Mouse (Mus musculus) midbrain, embryonic 15.5 days (tissue): ENCODE measurements around the gene Cited2. TPM values are rescaled to one million over a fixed set of nuclear protein-coding genes. Genes with fewer than 3 reads are reported as not detected.

Source experiments
- ATAC-seq: fragments of 200-750 bp; cut with Nextera tagmentation; replicated peaks from 2 replicates; pipeline ENCODE4 v1.8.0; 2017; ENCODE audit warnings: moderate TSS enrichment
- H3K27ac ChIP-seq: fragments of 300-500 bp; sonication (generic); 2 replicates; pipeline ENCODE4 v1.5.1; 2015; ENCODE audit warnings: mild to moderate bottlenecking, inconsistent platforms
- H3K27me3 ChIP-seq: fragments of 300-500 bp; sonication (generic); replicated peaks from 2 replicates; pipeline ENCODE4 v1.6.1; 2015; ENCODE audit warnings: inconsistent platforms
- H3K36me3 ChIP-seq: fragments of 300-500 bp; sonication (generic); replicated peaks from 2 replicates; pipeline ENCODE4 v1.6.1; 2015; ENCODE audit warnings: inconsistent platforms
- H3K4me1 ChIP-seq: fragments of 300-500 bp; sonication (generic); 2 replicates; pipeline ENCODE4 v1.6.1; 2015; ENCODE audit warnings: inconsistent platforms
- H3K4me2 ChIP-seq: fragments of 300-500 bp; sonication (generic); 2 replicates; pipeline ENCODE4 v1.6.1; 2015; ENCODE audit warnings: inconsistent platforms, mild to moderate bottlenecking, moderate library complexity
- H3K4me3 ChIP-seq: fragments of 300-500 bp; sonication (generic); 2 replicates; pipeline ENCODE4 v1.5.1; 2015; ENCODE audit warnings: mild to moderate bottlenecking, inconsistent platforms
- H3K9ac ChIP-seq: fragments of 300-500 bp; sonication (generic); 2 replicates; pipeline ENCODE4 v1.6.1; 2015; ENCODE audit warnings: mild to moderate bottlenecking, inconsistent platforms
- H3K9me3 ChIP-seq: fragments of 300-500 bp; sonication (generic); 2 replicates; pipeline ENCODE4 v1.6.1; 2016; ENCODE audit warnings: inconsistent platforms
- WGBS: fragments of 180-500 bp; shearing (Covaris S2); methylation state at CpG from one replicate; pipeline ENCODE4 v1.1.7; 2015; ENCODE audit warnings: mixed read lengths; 5-methylcytosine and 5-hydroxymethylcytosine counted together
- polyA plus RNA-seq: library from polyadenylated mRNA; unstranded; fragments of >200 nt; fragmentation: Nextera tagmentation; extraction: Ambion mirVana; gene quantifications from 2 replicates; pipeline ENCODE4 v1.2.1, GENCODE M21; 2015

Cited2 gene
- polyA plus RNA-seq, 1 experiment from 2014 or later: 63.6 TPM

GRCm38 (mm10) chr10:17725644-17726372, 2.8 kb downstream of the Cited2 start:
- H3K27me3 ChIP-seq: no peaks in the 10 kb centered on the region
- peak overlapping the region; percentile 88 for H3K4me3 ChIP-seq
- H3K9me3 ChIP-seq: no peaks in the 10 kb centered on the region
- WGBS: 44% methylated on average over 7 of the region's 7 CpGs
- H3K9ac ChIP-seq: peak overlapping the region; percentile 15; the same call in 1 of the 2 replicates
- peaks cover 37% of the 10 kb centered on the region for H3K4me1 ChIP-seq
- no peaks in the 10 kb centered on the region for H3K36me3 ChIP-seq
- peak overlapping the region; percentile 67 for H3K4me2 ChIP-seq
- ATAC-seq: no peak
- no peak overlapping the region for H3K27ac ChIP-seq

GRCm38 (mm10) chr10:17726373-17726720, 3.3 kb downstream of the Cited2 start:
- Histone ChIP-seq H3K27me3 (no peaks in the 10 kb centered on the region), H3K4me1 (peaks cover 34% of the 10 kb centered on the region), H3K36me3 (no peaks in the 10 kb centered on the region), H3K9me3 (no peaks in the 10 kb centered on the region), H3K4me2 (peak overlapping the region; percentile 67), H3K9ac (peak overlapping the region; percentile 15; the same call in 1 of the 2 replicates), H3K27ac (no peak overlapping the region), H3K4me3 (peak overlapping the region; percentile 88)
- 46% methylated on average over 2 of the region's 2 CpGs for WGBS
- ATAC-seq: no peak

- Histone ChIP-seq H3K4me1 (peaks cover 34% of the 10 kb centered on the region), H3K27me3 (no peaks in the 10 kb centered on the region), H3K4me2 (peak overlapping the region; percentile 67), H3K27ac (peak overlapping the region; percentile 54), H3K9me3 (no peaks in the 10 kb centered on the region), H3K36me3 (no peaks in the 10 kb centered on the region), H3K4me3 (peak overlapping the region; percentile 88), H3K9ac (peak overlapping the region; percentile 19)
- WGBS: 13% methylated on average over 15 of the region's 15 CpGs
- ATAC-seq: no peak
Measured at GRCm38 (mm10) chr10:17727161-17727925, 4.3 kb downstream of the Cited2 start.

GRCm38 (mm10) chr10:17727926-17728279, 4.9 kb downstream of the Cited2 start:
- Histone ChIP-seq H3K27ac (peak overlapping the region; percentile 54), H3K4me1 (peaks cover 34% of the 10 kb centered on the region), H3K4me2 (peak overlapping the region; percentile 67), H3K9me3 (no peaks in the 10 kb centered on the region), H3K9ac (0 out of 2 replicates have a peak overlapping the region, but pooled peaks have one; percentile 19), H3K27me3 (no peaks in the 10 kb centered on the region), H3K4me3 (peak overlapping the region; percentile 88), H3K36me3 (no peaks in the 10 kb centered on the region)
- ATAC-seq: no peak
- WGBS: 8% methylated on average over 5 of the region's 5 CpGs

GRCm38 (mm10) chr10:17728711-17729110, 5.7 kb downstream of the Cited2 start:
- no peak overlapping the region for H3K27ac ChIP-seq
- H3K36me3 ChIP-seq: no peaks in the 10 kb centered on the region
- no peaks in the 10 kb centered on the region for H3K9me3 ChIP-seq
- WGBS: 24% methylated on average over 4 of the region's 4 CpGs
- ATAC-seq: no peak
- H3K4me3 ChIP-seq: no peak overlapping the region
- H3K9ac ChIP-seq: no peak overlapping the region
- peaks cover 34% of the 10 kb centered on the region for H3K4me1 ChIP-seq
- H3K4me2 ChIP-seq: no peak overlapping the region
- no peaks in the 10 kb centered on the region for H3K27me3 ChIP-seq

GRCm38 (mm10) chr10:17729476-17729875, 6.5 kb downstream of the Cited2 start:
- no peaks in the 10 kb centered on the region for H3K36me3 ChIP-seq
- no peaks in the 10 kb centered on the region for H3K9me3 ChIP-seq
- no peak overlapping the region for H3K4me2 ChIP-seq
- H3K4me1 ChIP-seq: peaks cover 34% of the 10 kb centered on the region
- H3K27ac ChIP-seq: no peak overlapping the region
- WGBS: 76% methylated on average over 6 of the region's 6 CpGs
- no peaks in the 10 kb centered on the region for H3K27me3 ChIP-seq
- no peak overlapping the region for H3K9ac ChIP-seq
- H3K4me3 ChIP-seq: no peak overlapping the region
- no peak for ATAC-seq

GRCm38 (mm10) chr10:17733057-17733456, 10.0 kb downstream of the Cited2 start:
- 13% methylated on average over 4 of the region's 4 CpGs for WGBS
- Histone ChIP-seq H3K27me3 (no peaks in the 10 kb centered on the region), H3K9ac (no peak overlapping the region), H3K27ac (no peak overlapping the region), H3K9me3 (no peaks in the 10 kb centered on the region), H3K4me2 (no peak overlapping the region), H3K4me3 (no peak overlapping the region), H3K36me3 (no peaks in the 10 kb centered on the region), H3K4me1 (0 out of 2 replicates have a peak, but pooled peaks cover 6% of the 10 kb centered on the region)
- peak; percentile 81 for ATAC-seq

GRCm38 (mm10) chr10:17742581-17742980, 19.6 kb downstream of the Cited2 start:
- no peak overlapping the region for H3K4me3 ChIP-seq
- H3K9ac ChIP-seq: no peak overlapping the region
- no peaks in the 10 kb centered on the region for H3K36me3 ChIP-seq
- no peaks in the 10 kb centered on the region for H3K27me3 ChIP-seq
- no peak overlapping the region for H3K27ac ChIP-seq
- H3K4me2 ChIP-seq: no peak overlapping the region
- 95% methylated on average over 2 of the region's 2 CpGs for WGBS
- no peak for ATAC-seq
- no peaks in the 10 kb centered on the region for H3K4me1 ChIP-seq
- no peaks in the 10 kb centered on the region for H3K9me3 ChIP-seq

GRCm38 (mm10) chr10:17752478-17752877, 29.5 kb downstream of the Cited2 start:
- Histone ChIP-seq H3K4me1 (no peaks in the 10 kb centered on the region), H3K9ac (no peak overlapping the region), H3K27ac (no peak overlapping the region), H3K9me3 (peaks cover 3% of the 10 kb centered on the region; the same call in 1 of the 2 replicates), H3K36me3 (no peaks in the 10 kb centered on the region), H3K4me2 (no peak overlapping the region), H3K27me3 (no peaks in the 10 kb centered on the region), H3K4me3 (no peak overlapping the region)
- ATAC-seq: no peak
- WGBS: 74% methylated on average over 5 of the region's 5 CpGs

GRCm38 (mm10) chr10:17759772-17760171, 36.8 kb downstream of the Cited2 start:
- ATAC-seq: no peak
- 92% methylated on average over 3 of the region's 3 CpGs for WGBS
- H3K4me3 ChIP-seq: no peak overlapping the region

GRCm38 (mm10) chr10:17760750-17761613, 38.0 kb downstream of the Cited2 start:
- Histone ChIP-seq H3K27me3 (no peaks in the 10 kb centered on the region), H3K9ac (no peak overlapping the region), H3K4me3 (no peak overlapping the region), H3K4me1 (no peaks in the 10 kb centered on the region), H3K27ac (no peak overlapping the region), H3K9me3 (no peaks in the 10 kb centered on the region), H3K4me2 (no peak overlapping the region), H3K36me3 (no peaks in the 10 kb centered on the region)
- no peak for ATAC-seq
- 77% methylated on average over 9 of the region's 9 CpGs for WGBS

More at GRCm38 (mm10) chr10:17759772-17760171, 36.8 kb downstream of the Cited2 start:
- no peaks in the 10 kb centered on the region for H3K4me1 ChIP-seq
- no peaks in the 10 kb centered on the region for H3K27me3 ChIP-seq
- no peak overlapping the region for H3K9ac ChIP-seq
- H3K36me3 ChIP-seq: no peaks in the 10 kb centered on the region
- H3K9me3 ChIP-seq: peaks cover 3% of the 10 kb centered on the region; the same call in 1 of the 2 replicates
- no peak overlapping the region for H3K4me2 ChIP-seq
- H3K27ac ChIP-seq: no peak overlapping the region

- no peak for ATAC-seq
- no peak overlapping the region for H3K4me2 ChIP-seq
- H3K9ac ChIP-seq: no peak overlapping the region
- 92% methylated on average over 1 of the region's 1 CpGs for WGBS
- no peak overlapping the region for H3K4me3 ChIP-seq
- no peaks in the 10 kb centered on the region for H3K4me1 ChIP-seq
- no peaks in the 10 kb centered on the region for H3K36me3 ChIP-seq
- H3K9me3 ChIP-seq: no peaks in the 10 kb centered on the region
- no peaks in the 10 kb centered on the region for H3K27me3 ChIP-seq
- no peak overlapping the region for H3K27ac ChIP-seq
Measured at GRCm38 (mm10) chr10:17761652-17762051, 38.6 kb downstream of the Cited2 start.
